Mouse (Mus musculus) left cerebral cortex, adult 18-20 months (tissue): ENCODE measurements at regions not wholly inside any gene's neighbourhood (a gene's known extent, or its start where the extent isn't known, plus 50 kb on each side); places are given as distances from the start of the nearest gene placed in this dataset.

Experiments used
- DNase-seq, 2 experiments: peaks; one replicate each; pipeline ENCODE4 v3.0.0; 2021 to 2022; ENCODE audit warnings: low spot score in 2 of 2, mixed read lengths in 1 of 2

DNA sequence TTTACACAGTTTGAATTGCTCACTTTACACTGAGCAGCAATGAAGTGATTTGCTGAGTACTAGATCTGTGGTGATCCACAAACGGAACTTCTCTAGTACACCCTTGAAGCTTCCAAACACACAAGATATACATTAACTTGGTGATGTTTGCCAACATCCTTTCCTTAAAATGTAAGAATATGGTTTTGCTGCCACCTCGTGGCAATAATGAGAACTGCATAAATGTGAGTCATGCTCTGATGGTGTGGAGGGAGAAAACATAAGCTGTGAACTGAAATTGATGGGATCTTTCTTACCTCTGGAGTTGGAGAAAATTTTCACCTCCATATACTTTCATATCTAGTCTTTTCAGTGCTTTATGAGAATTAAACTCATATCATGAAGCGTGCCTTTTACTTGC, 51.6 kb downstream of the Bex3 start:
- DNase-seq, result peak; percentile 68 to 69

DNA sequence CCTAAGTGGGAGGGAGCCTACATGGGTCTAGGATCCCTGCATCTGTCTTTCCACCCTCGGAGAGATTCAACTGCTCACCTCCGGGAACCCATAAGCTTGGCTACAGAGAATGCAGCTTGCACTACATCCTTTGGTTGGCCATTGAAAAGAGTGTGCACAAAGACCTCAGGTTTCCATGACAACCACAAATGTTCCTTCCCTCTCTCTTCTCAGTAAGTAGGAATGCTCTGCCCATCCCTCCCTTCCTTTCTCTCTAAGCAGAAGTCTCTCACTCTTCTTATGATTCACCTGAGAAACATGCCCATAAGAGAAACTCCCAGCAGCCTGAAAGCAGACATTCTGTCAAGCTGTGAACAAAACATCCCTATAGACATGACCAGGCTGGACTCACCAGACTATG, 95.8 kb downstream of the Bex3 start:
- no peak for DNase-seq
